Mouse (Mus musculus): ENCODE data around the gene F3. TPM values are rescaled to one million over a fixed set of nuclear protein-coding genes. Genes with fewer than 3 reads are reported as not detected.

The F3 gene
- total RNA-seq, 2 experiments from 2014 or later = 4.7 to 5.0 TPM

Other genes starting within 250 kb of the F3 start
- not detected for gene Slc44a3, start 191.1 kb upstream of the F3 start, total RNA-seq (2021)
- not detected for gene 4930432M17Rik, start 52.8 kb upstream of the F3 start, total RNA-seq (2021)
- 10 to 100 TPM; 39.3 to 42.8 TPM for gene Abcd3, start 91.8 kb downstream of the F3 start, total RNA-seq (2021)
- 10 to 100 TPM; 13.8 to 15.0 TPM for gene Arhgap29, start 229.0 kb downstream of the F3 start, total RNA-seq (2021)